Mouse (Mus musculus): Measurements from ENCODE around the gene Ddx58.

Gene Ddx58

GRCm38 (mm10) chr4:40181681-40182080 is 57.9 kb downstream of the Ddx58 start:
- no peak for DNase-seq (ENCODE audit: low read depth, low spot score)
- no peaks in the 10 kb centered on the region for H3K27me3 ChIP-seq (ENCODE audit: control insufficient read depth, insufficient read depth, low read length, poor library complexity, severe bottlenecking)
- H3K36me3 ChIP-seq (ENCODE audit: control insufficient read depth, insufficient read depth, low read length, poor library complexity, severe bottlenecking): no peaks in the 10 kb centered on the region

GRCm38 (mm10) chr4:40180046-40180445 is 59.6 kb downstream of the Ddx58 start:
- Histone ChIP-seq H3K36me3 (ENCODE audit: control insufficient read depth, insufficient read depth, low read length, poor library complexity, severe bottlenecking) (no peaks in the 10 kb centered on the region), H3K27me3 (ENCODE audit: control insufficient read depth, insufficient read depth, low read length, poor library complexity, severe bottlenecking) (no peaks in the 10 kb centered on the region)
- no peak for DNase-seq (ENCODE audit: low read depth, low spot score)

GRCm38 (mm10) chr4:40178584-40178983 is 61.0 kb downstream of the Ddx58 start:
- no peak for DNase-seq (ENCODE audit: low read depth, low spot score)
- H3K36me3 ChIP-seq (ENCODE audit: control insufficient read depth, insufficient read depth, low read length, poor library complexity, severe bottlenecking): no peaks in the 10 kb centered on the region

GRCm38 (mm10) chr4:40174321-40174720 is 65.3 kb downstream of the Ddx58 start:
- no peak for DNase-seq (ENCODE audit: low read depth, low spot score)
- Histone ChIP-seq H3K27me3 (ENCODE audit: control insufficient read depth, insufficient read depth, low read length, poor library complexity, severe bottlenecking) (no peaks in the 10 kb centered on the region), H3K36me3 (ENCODE audit: control insufficient read depth, insufficient read depth, low read length, poor library complexity, severe bottlenecking) (0 out of 2 replicates have a peak, but pooled peaks cover 3% of the 10 kb centered on the region)

More at GRCm38 (mm10) chr4:40178584-40178983, 61.0 kb downstream of the Ddx58 start:
- H3K27me3 ChIP-seq (ENCODE audit: control insufficient read depth, insufficient read depth, low read length, poor library complexity, severe bottlenecking): no peaks in the 10 kb centered on the region

- no peaks in the 10 kb centered on the region for H3K27me3 ChIP-seq (ENCODE audit: control insufficient read depth, insufficient read depth, low read length, poor library complexity, severe bottlenecking)
- 0 out of 2 replicates have a peak, but pooled peaks cover 3% of the 10 kb centered on the region for H3K36me3 ChIP-seq (ENCODE audit: control insufficient read depth, insufficient read depth, low read length, poor library complexity, severe bottlenecking)
- no peak for DNase-seq (ENCODE audit: low read depth, low spot score)
These were observed 67.3 kb downstream of the Ddx58 start for GRCm38 (mm10) chr4:40172336-40172735.

GRCm38 (mm10) chr4:40171477-40171876 is 68.2 kb downstream of the Ddx58 start:
- no peaks in the 10 kb centered on the region for H3K27me3 ChIP-seq (ENCODE audit: control insufficient read depth, insufficient read depth, low read length, poor library complexity, severe bottlenecking)
- no peak for DNase-seq (ENCODE audit: low read depth, low spot score)
- 0 out of 2 replicates have a peak, but pooled peaks cover 3% of the 10 kb centered on the region for H3K36me3 ChIP-seq (ENCODE audit: control insufficient read depth, insufficient read depth, low read length, poor library complexity, severe bottlenecking)

GRCm38 (mm10) chr4:40163646-40164045 is 76.0 kb downstream of the Ddx58 start:
- Histone ChIP-seq H3K36me3 (ENCODE audit: control insufficient read depth, insufficient read depth, low read length, poor library complexity, severe bottlenecking) (peaks cover 2% of the 10 kb centered on the region; the same call in 1 of the 2 replicates), H3K27me3 (ENCODE audit: control insufficient read depth, insufficient read depth, low read length, poor library complexity, severe bottlenecking) (no peaks in the 10 kb centered on the region)
- no peak for DNase-seq (ENCODE audit: low read depth, low spot score)

GRCm38 (mm10) chr4:40160591-40161434 is 78.8 kb downstream of the Ddx58 start:
- DNase-seq (ENCODE audit: low read depth, low spot score): peak; percentile 2
- H3K27me3 ChIP-seq (ENCODE audit: control insufficient read depth, insufficient read depth, low read length, poor library complexity, severe bottlenecking): no peaks in the 10 kb centered on the region
- H3K36me3 ChIP-seq (ENCODE audit: control insufficient read depth, insufficient read depth, low read length, poor library complexity, severe bottlenecking): peaks cover under 1% of the 10 kb centered on the region; the same call in 1 of the 2 replicates

GRCm38 (mm10) chr4:40158224-40158540 is 81.4 kb downstream of the Ddx58 start:
- DNase-seq (ENCODE audit: low read depth, low spot score): no peak
- no peaks in the 10 kb centered on the region for H3K36me3 ChIP-seq (ENCODE audit: control insufficient read depth, insufficient read depth, low read length, poor library complexity, severe bottlenecking)
- H3K27me3 ChIP-seq (ENCODE audit: control insufficient read depth, insufficient read depth, low read length, poor library complexity, severe bottlenecking): no peaks in the 10 kb centered on the region

GRCm38 (mm10) chr4:40157500-40158223 is 82.0 kb downstream of the Ddx58 start:
- H3K27me3 ChIP-seq (ENCODE audit: control insufficient read depth, insufficient read depth, low read length, poor library complexity, severe bottlenecking): no peaks in the 10 kb centered on the region

GRCm38 (mm10) chr4:40156582-40157499 is 82.8 kb downstream of the Ddx58 start:
- H3K36me3 ChIP-seq (ENCODE audit: control insufficient read depth, insufficient read depth, low read length, poor library complexity, severe bottlenecking): no peaks in the 10 kb centered on the region
- no peaks in the 10 kb centered on the region for H3K27me3 ChIP-seq (ENCODE audit: control insufficient read depth, insufficient read depth, low read length, poor library complexity, severe bottlenecking)
- DNase-seq (ENCODE audit: low read depth, low spot score): no peak

More at GRCm38 (mm10) chr4:40157500-40158223, 82.0 kb downstream of the Ddx58 start:
- no peaks in the 10 kb centered on the region for H3K36me3 ChIP-seq (ENCODE audit: control insufficient read depth, insufficient read depth, low read length, poor library complexity, severe bottlenecking)
- DNase-seq (ENCODE audit: low read depth, low spot score): no peak

- no peaks in the 10 kb centered on the region for H3K36me3 ChIP-seq (ENCODE audit: control insufficient read depth, insufficient read depth, low read length, poor library complexity, severe bottlenecking)
- H3K27me3 ChIP-seq (ENCODE audit: control insufficient read depth, insufficient read depth, low read length, poor library complexity, severe bottlenecking): no peaks in the 10 kb centered on the region
- DNase-seq (ENCODE audit: low read depth, low spot score): no peak
These were observed 83.5 kb downstream of the Ddx58 start for GRCm38 (mm10) chr4:40156153-40156552.

GRCm38 (mm10) chr4:40155467-40155999 is 84.1 kb downstream of the Ddx58 start:
- Histone ChIP-seq H3K36me3 (ENCODE audit: control insufficient read depth, insufficient read depth, low read length, poor library complexity, severe bottlenecking) (no peaks in the 10 kb centered on the region), H3K27me3 (ENCODE audit: control insufficient read depth, insufficient read depth, low read length, poor library complexity, severe bottlenecking) (no peaks in the 10 kb centered on the region)
- DNase-seq (ENCODE audit: low read depth, low spot score): no peak

GRCm38 (mm10) chr4:40154751-40155150 is 84.9 kb downstream of the Ddx58 start:
- no peak for DNase-seq (ENCODE audit: low read depth, low spot score)
- Histone ChIP-seq H3K36me3 (ENCODE audit: control insufficient read depth, insufficient read depth, low read length, poor library complexity, severe bottlenecking) (no peaks in the 10 kb centered on the region), H3K27me3 (ENCODE audit: control insufficient read depth, insufficient read depth, low read length, poor library complexity, severe bottlenecking) (no peaks in the 10 kb centered on the region)

Data from splenic B cell, adult 2 months (primary cell).